Mouse (Mus musculus): ENCODE results near the gene Garem2.

- TF ChIP-seq GATA1 (IDR thresholded peaks at IDR 0.05; ENCODE audit: low read length): no peak
- no peak for TF ChIP-seq TAL1 (IDR thresholded peaks at IDR 0.05; ENCODE audit: low read length)
These were observed 6.2 kb downstream of the Garem2 start for GRCm38 (mm10) chr5:30111126-30111525.
